Mouse (Mus musculus) neural tube, embryonic 13.5 days (tissue): ENCODE results near the gene Armc8. TPM values are rescaled to one million over a fixed set of nuclear protein-coding genes. Genes with fewer than 3 reads are reported as not detected.

Experiments
- ATAC-seq: fragments of 200-750 bp; cut with Nextera tagmentation; 2 replicates; pipeline ENCODE4 v1.8.0; 2017; ENCODE audit warnings: low read depth, mild to moderate bottlenecking, moderate TSS enrichment, moderate library complexity
- H3K27ac ChIP-seq: fragments of 300-500 bp; sonication (generic); replicated peaks from 2 replicates; pipeline ENCODE4 v1.5.1; 2015; ENCODE audit warnings: moderate library complexity, mild to moderate bottlenecking, inconsistent platforms
- H3K27me3 ChIP-seq: fragments of 300-500 bp; sonication (generic); 2 replicates; pipeline ENCODE4 v1.6.1; 2015; ENCODE audit warnings: mild to moderate bottlenecking, inconsistent platforms
- H3K36me3 ChIP-seq: fragments of 300-500 bp; sonication (generic); 2 replicates; pipeline ENCODE4 v1.6.1; 2015; ENCODE audit warnings: mild to moderate bottlenecking, inconsistent platforms
- H3K4me1 ChIP-seq: fragments of 300-500 bp; sonication (generic); replicated peaks from 2 replicates; pipeline ENCODE4 v1.6.1; 2015; ENCODE audit warnings: inconsistent platforms
- H3K4me2 ChIP-seq: fragments of 300-500 bp; sonication (generic); 2 replicates; pipeline ENCODE4 v1.6.1; 2015; ENCODE audit warnings: inconsistent platforms, mild to moderate bottlenecking, moderate library complexity
- H3K4me3 ChIP-seq: fragments of 300-500 bp; sonication (generic); 2 replicates; pipeline ENCODE4 v1.5.1; 2015; ENCODE audit warnings: mild to moderate bottlenecking, inconsistent platforms
- H3K9ac ChIP-seq: fragments of 300-500 bp; sonication (generic); 2 replicates; pipeline ENCODE4 v1.6.1; 2015; ENCODE audit warnings: moderate library complexity, mild to moderate bottlenecking, inconsistent platforms
- H3K9me3 ChIP-seq: fragments of 300-500 bp; sonication (generic); 2 replicates; pipeline ENCODE4 v1.6.1; 2016; ENCODE audit warnings: inconsistent platforms
- WGBS: fragments of 180-500 bp; shearing (Covaris S2); methylation state at CpG from one replicate; pipeline ENCODE4 v1.1.7; 2015; 5-methylcytosine and 5-hydroxymethylcytosine counted together
- polyA plus RNA-seq: library from polyadenylated mRNA; unstranded; fragments of >200 nt; fragmentation: Nextera tagmentation; extraction: Ambion mirVana; gene quantifications from 2 replicates; pipeline ENCODE4 v1.2.1, GENCODE M21; 2015

Armc8 gene
- polyA plus RNA-seq, 1 experiment from 2014 or later: 60.1 TPM

DNA sequence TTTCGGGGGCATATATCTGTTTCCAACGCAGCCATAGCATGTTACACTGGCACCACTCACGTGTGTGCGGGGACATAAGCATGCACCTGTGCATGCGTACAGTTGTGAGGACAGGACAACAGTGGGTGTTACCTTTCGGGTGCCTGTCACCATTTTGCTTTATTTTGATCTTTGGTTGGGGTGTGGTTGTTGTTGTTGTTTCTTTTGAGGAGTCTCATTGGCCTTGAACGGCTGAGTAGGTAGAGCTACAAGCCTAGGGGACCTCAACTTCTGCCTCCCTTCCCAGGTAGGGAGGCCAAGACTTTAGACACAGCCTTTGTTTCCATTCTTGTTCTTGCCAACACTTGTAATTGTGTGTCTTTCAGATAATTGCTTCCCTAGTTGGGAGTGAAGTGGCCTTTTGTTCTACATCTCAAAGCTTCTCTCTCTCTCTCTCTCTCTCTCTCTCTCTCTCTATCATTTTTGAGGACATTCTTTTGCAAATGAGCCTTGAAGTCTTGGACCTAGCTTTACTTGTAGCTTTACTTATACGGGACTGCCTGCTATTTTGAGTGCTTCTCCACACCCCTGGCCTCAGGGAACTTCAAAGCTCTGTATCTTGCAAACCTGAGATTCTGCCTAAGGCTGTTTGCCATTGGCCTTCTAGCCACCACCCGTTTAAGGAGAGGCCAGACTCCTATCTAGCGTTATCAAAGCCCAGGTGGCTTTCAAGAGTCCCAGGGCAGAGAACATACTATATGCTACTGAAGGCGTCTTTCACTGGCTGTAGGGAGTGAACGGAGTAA, 130.7 kb downstream of the Armc8 start:
- no peaks in the 10 kb centered on the region for H3K36me3 ChIP-seq
- 83% methylated on average over 12 of the region's 12 CpGs for WGBS

DNA sequence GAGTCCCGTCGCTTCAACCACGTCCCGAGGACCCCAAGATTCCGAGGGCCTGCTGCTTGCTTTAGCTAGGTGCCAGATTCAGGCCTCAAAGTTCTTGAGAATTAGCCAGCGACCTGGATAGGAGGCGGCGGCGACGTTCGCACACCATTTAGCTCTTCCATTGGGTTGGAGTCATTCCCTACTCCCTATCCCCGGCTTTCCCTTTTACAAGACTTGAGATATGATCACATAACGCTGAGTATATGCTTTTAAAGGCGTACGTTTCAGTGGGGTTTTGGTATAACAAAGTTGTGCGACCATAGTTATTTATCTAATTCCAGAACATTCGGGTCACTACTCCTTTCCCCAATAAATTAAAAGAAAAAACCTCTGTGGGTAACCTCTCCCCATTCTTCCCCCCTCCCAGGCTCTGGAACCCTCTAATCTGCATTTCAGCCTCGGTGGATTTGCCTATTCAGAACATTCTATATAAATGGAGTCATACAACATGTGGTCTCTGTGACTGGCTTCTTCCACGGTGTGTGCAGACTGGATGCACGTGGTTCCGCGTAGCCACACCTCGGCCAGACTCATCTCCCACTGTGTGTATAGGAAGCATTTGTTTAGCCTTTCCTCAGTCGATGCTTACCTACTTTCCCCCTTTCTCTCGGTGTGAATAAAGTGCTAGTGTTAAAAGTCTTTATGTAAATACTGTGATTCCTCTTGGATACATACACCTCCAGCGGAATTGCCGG, 131.5 kb downstream of the Armc8 start, which contains the start of gene Mras:
TSS of gene Mras (minus strand) at position 351 of the 734 bp plus-strand sequence.
- 17% methylated on average over 27 of the region's 27 CpGs for WGBS
- Histone ChIP-seq H3K4me1 (peaks cover 47% of the 10 kb centered on the region), H3K4me3 (peak within 1 kb of the TSS; percentile 90), H3K27me3 (peaks cover 23% of the 10 kb centered on the region), H3K36me3 (no peaks in the 10 kb centered on the region), H3K9me3 (no peaks in the 10 kb centered on the region), H3K9ac (peak within 1 kb of the TSS; percentile 96), H3K4me2 (peak within 1 kb of the TSS; percentile 87), H3K27ac (peak within 1 kb of the TSS; percentile 92)
- ATAC-seq: no peak

More for the DNA sequence above, 130.7 kb downstream of the Armc8 start:
- Histone ChIP-seq H3K27me3 (peaks cover 23% of the 10 kb centered on the region), H3K27ac (no peak overlapping the region), H3K4me2 (peak overlapping the region; percentile 87; the same call in 1 of the 2 replicates), H3K4me1 (peaks cover 41% of the 10 kb centered on the region), H3K9me3 (no peaks in the 10 kb centered on the region), H3K9ac (no peak overlapping the region), H3K4me3 (no peak overlapping the region)
- no peak for ATAC-seq

DNA sequence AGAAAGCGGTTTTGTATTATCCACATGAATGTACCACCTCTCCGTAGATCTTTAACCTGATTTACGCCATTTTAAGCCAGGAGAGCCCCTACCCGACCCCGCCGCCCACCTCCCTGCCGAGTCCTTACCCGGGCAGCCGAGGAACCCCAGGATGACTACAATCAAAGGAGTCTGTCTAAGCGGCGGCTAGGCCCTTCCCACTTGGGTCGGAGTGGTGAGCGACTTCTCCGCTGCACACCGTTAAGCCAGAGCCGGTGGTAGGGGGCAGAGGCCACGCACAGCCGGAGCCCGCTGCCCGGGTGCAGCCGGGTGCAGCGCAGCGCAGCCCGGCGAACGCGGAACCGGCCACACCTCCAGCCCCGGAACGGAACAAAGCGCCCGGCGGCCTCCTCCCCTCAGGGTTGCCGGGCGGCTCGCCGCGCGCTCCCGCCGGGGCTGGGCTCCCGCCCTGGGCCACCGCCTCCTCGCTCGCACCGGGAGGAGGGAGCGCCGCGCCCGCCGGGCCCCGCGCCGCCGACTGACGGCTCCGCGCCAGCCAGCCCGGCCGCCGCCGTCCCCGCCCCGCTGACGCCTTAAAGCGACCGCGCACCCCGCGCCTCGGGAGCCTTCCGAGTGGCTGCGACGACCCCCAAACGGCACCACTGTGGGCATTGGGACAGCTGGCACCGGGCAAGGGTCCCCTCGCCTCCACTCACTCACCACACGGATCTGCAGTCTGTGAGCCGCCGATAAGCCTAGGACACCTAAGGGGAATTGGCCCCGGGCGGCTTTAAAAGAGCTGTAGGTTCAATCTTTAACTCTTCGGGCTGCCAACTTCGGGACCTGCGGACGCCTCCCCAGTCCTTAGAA, 132.3 kb downstream of the Armc8 start:
- peak; percentile 78 for ATAC-seq
- no peaks in the 10 kb centered on the region for H3K36me3 ChIP-seq
- WGBS: under 1% methylated on average over 83 of the region's 86 CpGs
- H3K4me3 ChIP-seq: peak overlapping the region; percentile 90
- peak overlapping the region; percentile 87 for H3K4me2 ChIP-seq
- H3K9ac ChIP-seq: peak overlapping the region; percentile 96
- peaks cover 50% of the 10 kb centered on the region for H3K4me1 ChIP-seq
- H3K9me3 ChIP-seq: no peaks in the 10 kb centered on the region
- peaks cover 23% of the 10 kb centered on the region for H3K27me3 ChIP-seq
- peak overlapping the region; percentile 92 for H3K27ac ChIP-seq

- Histone ChIP-seq H3K4me1 (peaks cover 50% of the 10 kb centered on the region), H3K4me3 (peak overlapping the region; percentile 90), H3K36me3 (no peaks in the 10 kb centered on the region), H3K4me2 (peak overlapping the region; percentile 87), H3K27ac (peak overlapping the region; percentile 92), H3K27me3 (peaks cover 23% of the 10 kb centered on the region), H3K9me3 (no peaks in the 10 kb centered on the region), H3K9ac (peak overlapping the region; percentile 96)
- ATAC-seq: peak; percentile 62
- 11% methylated on average over 16 of the region's 16 CpGs for WGBS
These were observed 133.0 kb downstream of the Armc8 start for GRCm38 (mm10) chr9:99435619-99436181.

- Histone ChIP-seq H3K27ac (peak overlapping the region; percentile 92), H3K9ac (peak overlapping the region; percentile 96), H3K4me2 (peak overlapping the region; percentile 87), H3K27me3 (peaks cover 23% of the 10 kb centered on the region), H3K4me1 (peaks cover 50% of the 10 kb centered on the region), H3K4me3 (peak overlapping the region; percentile 90), H3K36me3 (no peaks in the 10 kb centered on the region), H3K9me3 (no peaks in the 10 kb centered on the region)
- peak; percentile 36 for ATAC-seq
- 19% methylated on average over 14 of the region's 14 CpGs for WGBS
These were observed 133.6 kb downstream of the Armc8 start for GRCm38 (mm10) chr9:99434892-99435618.

DNA sequence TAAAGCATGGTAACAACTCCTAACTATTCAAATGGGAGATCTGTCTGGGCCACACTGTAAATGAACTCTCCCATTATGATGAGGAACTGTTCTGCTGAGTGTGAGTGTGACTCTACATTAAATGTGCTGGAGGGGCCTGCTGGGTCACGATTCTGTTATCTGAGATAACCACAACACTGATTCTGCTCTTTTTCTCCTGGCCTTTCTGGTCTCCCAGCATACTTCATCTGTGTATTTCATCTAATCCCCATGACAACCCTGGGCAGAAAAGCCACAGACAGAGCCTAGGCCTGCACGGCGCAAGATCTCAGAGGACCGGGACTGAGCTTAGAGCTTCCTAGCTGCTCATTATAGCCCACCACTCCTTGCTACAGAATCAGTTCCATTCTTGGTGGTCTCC, 136.2 kb downstream of the Armc8 start:
- Histone ChIP-seq H3K4me2 (no peak overlapping the region), H3K27ac (no peak overlapping the region), H3K9me3 (no peaks in the 10 kb centered on the region), H3K36me3 (no peaks in the 10 kb centered on the region), H3K4me3 (no peak overlapping the region), H3K9ac (no peak overlapping the region), H3K4me1 (peaks cover 52% of the 10 kb centered on the region), H3K27me3 (peaks cover 2% of the 10 kb centered on the region)
- WGBS: 83% methylated on average over 4 of the region's 4 CpGs
- no peak for ATAC-seq

DNA sequence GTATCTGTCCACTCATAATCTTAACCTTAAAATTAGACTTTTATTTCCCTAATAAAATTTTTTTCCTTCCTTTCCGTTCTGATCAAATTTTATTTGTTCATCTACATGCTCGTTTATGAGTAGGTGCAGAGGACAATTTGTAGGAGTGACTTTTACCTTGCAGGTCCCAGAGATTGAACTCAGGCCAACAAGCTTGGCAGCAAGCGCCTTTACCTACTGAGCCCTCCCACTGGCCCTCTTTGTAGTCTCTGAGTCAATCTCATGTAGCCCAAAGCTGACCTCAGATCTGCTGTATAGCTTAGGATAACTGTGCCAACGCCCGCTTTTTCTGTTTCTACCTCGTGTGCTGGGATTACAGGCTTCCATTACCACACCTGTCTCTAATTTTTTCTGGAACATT, 136.7 kb downstream of the Armc8 start:
- Histone ChIP-seq H3K9ac (no peak overlapping the region), H3K27me3 (no peaks in the 10 kb centered on the region), H3K9me3 (no peaks in the 10 kb centered on the region), H3K27ac (no peak overlapping the region), H3K4me3 (no peak overlapping the region), H3K36me3 (no peaks in the 10 kb centered on the region), H3K4me1 (peaks cover 47% of the 10 kb centered on the region), H3K4me2 (no peak overlapping the region)
- no peak for ATAC-seq
- 79% methylated on average over 6 of the region's 6 CpGs for WGBS

DNA sequence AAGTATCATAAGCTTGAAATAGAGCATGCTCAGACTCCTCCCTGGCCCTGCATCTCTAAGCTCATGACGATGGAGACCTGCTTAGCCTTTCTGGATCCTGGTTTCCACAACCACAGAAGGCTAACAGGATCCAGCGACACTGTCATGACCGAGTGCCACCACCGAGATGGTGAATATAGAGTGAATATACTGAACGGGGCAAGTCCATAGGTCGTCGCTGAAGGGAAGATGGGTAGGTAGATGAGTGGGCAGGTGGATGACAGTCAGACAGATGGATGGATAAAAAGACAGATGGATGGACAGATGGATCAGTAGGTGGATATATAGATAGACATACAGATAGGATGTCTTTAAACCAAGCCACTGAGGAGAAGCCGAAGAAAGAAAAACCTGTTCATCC, 137.4 kb downstream of the Armc8 start:
- Histone ChIP-seq H3K4me2 (no peak overlapping the region), H3K27ac (no peak overlapping the region), H3K9ac (no peak overlapping the region), H3K9me3 (no peaks in the 10 kb centered on the region), H3K4me3 (no peak overlapping the region), H3K27me3 (no peaks in the 10 kb centered on the region), H3K36me3 (no peaks in the 10 kb centered on the region), H3K4me1 (peaks cover 44% of the 10 kb centered on the region)
- no peak for ATAC-seq
- 94% methylated on average over 8 of the region's 8 CpGs for WGBS

DNA sequence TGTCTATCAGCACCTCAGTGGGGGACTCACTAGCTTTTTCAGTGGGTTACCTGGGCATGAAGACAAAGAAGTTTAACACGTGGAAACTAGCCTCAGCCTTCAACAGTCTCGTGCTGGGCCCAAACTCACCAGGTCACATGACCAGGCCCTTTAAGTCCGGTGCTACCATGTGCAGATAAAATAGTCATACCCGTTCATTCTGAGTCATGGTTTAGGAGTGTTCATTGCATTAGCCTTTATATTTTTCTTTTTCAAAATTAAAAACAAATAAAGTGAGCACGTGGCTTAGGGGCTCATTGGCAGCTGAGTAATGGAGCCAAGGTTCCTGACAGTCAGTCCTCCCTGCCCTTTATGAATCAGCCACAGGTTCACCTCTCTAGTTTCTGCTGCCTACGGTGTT, 137.9 kb downstream of the Armc8 start:
- no peak overlapping the region for H3K4me3 ChIP-seq
- H3K4me2 ChIP-seq: no peak overlapping the region
- WGBS: 87% methylated on average over 6 of the region's 6 CpGs
- no peaks in the 10 kb centered on the region for H3K27me3 ChIP-seq
- H3K27ac ChIP-seq: no peak overlapping the region
- ATAC-seq: no peak
- peaks cover 43% of the 10 kb centered on the region for H3K4me1 ChIP-seq
- no peaks in the 10 kb centered on the region for H3K36me3 ChIP-seq
- no peaks in the 10 kb centered on the region for H3K9me3 ChIP-seq
- H3K9ac ChIP-seq: no peak overlapping the region

DNA sequence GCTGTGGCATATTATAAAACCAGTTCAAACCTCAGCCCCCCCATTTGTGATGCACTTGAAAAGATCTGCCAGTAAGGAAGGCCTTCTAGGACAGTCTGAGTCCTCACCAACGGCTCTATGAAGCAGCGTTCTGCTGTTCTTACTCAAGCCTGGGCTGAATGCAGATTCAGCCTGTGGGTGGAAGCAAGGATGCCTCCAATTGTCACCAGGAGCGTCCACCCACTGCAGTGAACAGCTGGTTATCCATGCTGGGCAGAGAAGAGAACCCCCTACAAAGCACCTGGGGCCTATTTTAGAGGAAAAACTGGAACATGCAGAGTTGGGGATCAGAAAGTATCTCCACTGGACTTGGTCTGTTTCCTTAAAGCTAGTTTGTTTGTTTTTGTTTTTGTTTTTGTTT, 138.9 kb downstream of the Armc8 start:
- ATAC-seq: no peak

More for the DNA sequence above, 138.9 kb downstream of the Armc8 start:
- Histone ChIP-seq H3K9ac (no peak overlapping the region), H3K27me3 (no peaks in the 10 kb centered on the region), H3K4me3 (no peak overlapping the region), H3K4me2 (no peak overlapping the region), H3K36me3 (no peaks in the 10 kb centered on the region), H3K27ac (no peak overlapping the region), H3K4me1 (peaks cover 43% of the 10 kb centered on the region), H3K9me3 (no peaks in the 10 kb centered on the region)
- WGBS: 89% methylated on average over 3 of the region's 3 CpGs
